Mouse (Mus musculus): Measurements from ENCODE around the gene Pira2. TPM values are rescaled to one million over a fixed set of nuclear protein-coding genes. Genes with fewer than 3 reads are reported as not detected.
"Not testable (repeated sequence)": the region's sequence is repeated elsewhere in the genome, so short reads cannot be mapped to it uniquely, and the experiment has no call there.

The Pira2 gene
- polyA plus RNA-seq (2015; fragmentation: Nextera tagmentation; extraction: Ambion mirVana): 0.10 TPM in 1 of 2 replicates, not detected in the other

GRCm38 (mm10) chr7:3844951-3845350, at the start of gene Pira2:
Gene Pira2, minus strand, starts transcription at chr7:3845051.
- H3K9me3 ChIP-seq; H3K27ac ChIP-seq (replicated peaks); H3K27me3 ChIP-seq (replicated peaks); H3K4me2 ChIP-seq; H3K36me3 ChIP-seq; H3K9ac ChIP-seq; ATAC-seq (ENCODE audit: extremely low read depth, insufficient number of reproducible peaks, low FRiP score, low TSS enrichment); H3K4me3 ChIP-seq; H3K4me1 ChIP-seq: not testable (repeated sequence)
- WGBS: no CpG with 5 or more reads among the region's 2 CpGs

DNA sequence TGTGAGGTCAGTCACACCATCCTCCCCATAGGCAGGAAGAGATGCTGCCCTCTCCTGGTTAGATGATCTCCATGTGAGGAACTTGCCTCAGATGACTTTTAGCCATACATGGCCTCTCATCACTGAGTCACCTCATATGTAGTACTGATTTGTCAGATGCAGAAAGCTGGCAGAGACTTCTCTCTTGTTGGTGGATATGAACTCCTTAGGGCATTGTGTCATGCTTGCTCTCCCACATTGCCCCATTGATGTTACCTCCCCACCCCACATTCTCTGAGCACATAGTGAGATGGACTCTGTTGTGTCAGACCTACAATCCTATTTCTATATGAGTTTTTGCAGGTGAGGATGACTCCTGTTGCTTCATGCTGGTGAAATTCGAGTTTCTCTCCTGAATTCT, 30.2 kb upstream of the Pira2 start:
- H3K27me3 ChIP-seq (replicated peaks); H3K4me1 ChIP-seq; ATAC-seq (ENCODE audit: extremely low read depth, insufficient number of reproducible peaks, low FRiP score, low TSS enrichment); H3K27ac ChIP-seq (replicated peaks); H3K9ac ChIP-seq; H3K9me3 ChIP-seq; H3K4me3 ChIP-seq; H3K4me2 ChIP-seq; H3K36me3 ChIP-seq: not testable (repeated sequence)
- WGBS: no CpG with 5 or more reads among the region's 1 CpGs

DNA sequence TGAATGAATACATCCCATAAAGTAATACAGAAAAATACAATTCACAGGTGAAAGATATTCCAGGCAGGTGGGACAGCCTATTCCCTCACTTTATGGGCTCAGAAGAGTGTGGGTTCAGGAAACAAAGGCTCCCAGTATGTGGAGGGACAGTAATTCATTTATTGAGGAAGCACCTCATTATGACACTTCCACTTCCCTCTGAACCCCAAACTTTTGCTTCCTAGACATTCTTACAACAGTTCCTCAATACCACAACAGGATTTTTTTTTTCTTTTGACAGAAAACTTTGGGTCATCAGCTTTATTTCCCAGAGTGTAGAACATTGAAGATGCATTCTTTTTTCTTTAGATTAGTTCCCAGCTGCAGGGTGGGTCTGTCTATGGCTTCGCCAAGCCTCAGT, 7.0 kb downstream of the Pira2 start:
- not testable (repeated sequence) for H3K4me2 ChIP-seq; H3K36me3 ChIP-seq; H3K27me3 ChIP-seq (replicated peaks); H3K4me3 ChIP-seq; H3K9me3 ChIP-seq; H3K4me1 ChIP-seq; H3K27ac ChIP-seq (replicated peaks); H3K9ac ChIP-seq; ATAC-seq (ENCODE audit: extremely low read depth, insufficient number of reproducible peaks, low FRiP score, low TSS enrichment)
- no CpG with 5 or more reads among the region's 1 CpGs for WGBS

DNA sequence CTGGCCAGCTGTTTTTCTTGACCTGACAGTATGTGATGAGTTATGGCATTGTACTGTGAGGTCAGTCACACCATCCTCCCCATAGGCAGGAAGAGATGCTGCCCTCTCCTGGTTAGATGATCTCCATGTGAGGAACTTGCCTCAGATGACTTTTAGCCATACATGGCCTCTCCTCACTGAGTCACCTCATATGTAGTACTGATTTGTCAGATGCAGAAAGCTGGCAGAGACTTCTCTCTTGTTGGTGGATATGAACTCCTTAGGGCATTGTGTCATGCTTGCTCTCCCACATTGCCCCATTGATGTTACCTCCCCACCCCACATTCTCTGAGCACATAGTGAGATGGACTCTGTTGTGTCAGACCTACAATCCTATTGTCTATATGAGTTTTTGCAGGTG, 14.2 kb downstream of the Pira2 start:
- not testable (repeated sequence) for ATAC-seq (ENCODE audit: extremely low read depth, insufficient number of reproducible peaks, low FRiP score, low TSS enrichment); H3K4me1 ChIP-seq; H3K4me2 ChIP-seq; H3K9me3 ChIP-seq; H3K27me3 ChIP-seq (replicated peaks); H3K9ac ChIP-seq; H3K4me3 ChIP-seq; H3K36me3 ChIP-seq; H3K27ac ChIP-seq (replicated peaks)

- not testable (repeated sequence) for H3K36me3 ChIP-seq; H3K4me3 ChIP-seq; H3K4me1 ChIP-seq; H3K27me3 ChIP-seq (replicated peaks); H3K9me3 ChIP-seq; H3K4me2 ChIP-seq; H3K27ac ChIP-seq (replicated peaks); ATAC-seq (ENCODE audit: extremely low read depth, insufficient number of reproducible peaks, low FRiP score, low TSS enrichment); H3K9ac ChIP-seq
- WGBS: 31% methylated on average over 1 of the region's 3 CpGs
Observed at GRCm38 (mm10) chr7:3825599-3825998, 19.3 kb downstream of the Pira2 start, which contains the start of gene Gm15448. Gene Gm15448, minus strand, starts transcription at chr7:3825687.

GRCm38 (mm10) chr7:3811912-3812311, 32.9 kb downstream of the Pira2 start:
- ATAC-seq (ENCODE audit: extremely low read depth, insufficient number of reproducible peaks, low FRiP score, low TSS enrichment); H3K27me3 ChIP-seq (replicated peaks): not testable (repeated sequence)

DNA sequence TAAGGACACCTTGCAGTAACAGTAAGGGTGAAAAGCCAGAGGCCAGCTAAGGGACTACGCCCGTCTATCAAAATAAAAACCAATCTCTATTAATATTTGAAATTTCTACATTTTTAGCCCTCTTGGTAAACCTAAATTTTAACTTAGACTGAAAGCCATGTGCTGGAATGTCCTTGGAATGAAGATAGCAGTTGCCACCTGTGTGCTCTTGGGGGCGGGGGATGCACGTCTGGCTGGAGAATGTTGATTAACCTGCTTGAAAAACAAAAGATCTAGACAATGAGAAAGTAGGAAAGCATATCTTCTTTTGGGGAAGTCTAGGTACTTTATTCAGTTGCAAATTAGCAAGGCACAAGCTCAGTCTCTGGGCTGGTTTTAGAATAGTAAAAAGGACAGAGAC, 41.9 kb downstream of the Pira2 start:
- ATAC-seq (ENCODE audit: extremely low read depth, insufficient number of reproducible peaks, low FRiP score, low TSS enrichment); H3K4me1 ChIP-seq; H3K9ac ChIP-seq; H3K27me3 ChIP-seq (replicated peaks); H3K27ac ChIP-seq (replicated peaks); H3K4me2 ChIP-seq; H3K36me3 ChIP-seq; H3K4me3 ChIP-seq: not testable (repeated sequence)
- H3K9me3 ChIP-seq: peaks cover 10% of the 10 kb centered on the region; the same call in 1 of the 2 replicates
- WGBS: 70% methylated on average over 4 of the region's 4 CpGs

More at GRCm38 (mm10) chr7:3811912-3812311, 32.9 kb downstream of the Pira2 start:
- H3K27ac ChIP-seq (replicated peaks); H3K9me3 ChIP-seq; H3K4me3 ChIP-seq; H3K4me1 ChIP-seq; H3K36me3 ChIP-seq; H3K4me2 ChIP-seq; H3K9ac ChIP-seq: not testable (repeated sequence)

- peaks cover 10% of the 10 kb centered on the region; the same call in 1 of the 2 replicates for H3K9me3 ChIP-seq
- H3K27me3 ChIP-seq (replicated peaks); H3K4me2 ChIP-seq; H3K4me1 ChIP-seq; H3K27ac ChIP-seq (replicated peaks); H3K9ac ChIP-seq; H3K4me3 ChIP-seq; ATAC-seq (ENCODE audit: extremely low read depth, insufficient number of reproducible peaks, low FRiP score, low TSS enrichment); H3K36me3 ChIP-seq: not testable (repeated sequence)
- WGBS: 56% methylated on average over 3 of the region's 3 CpGs
Observed at GRCm38 (mm10) chr7:3799940-3800339, 44.9 kb downstream of the Pira2 start.

- H3K4me1 ChIP-seq; H3K9me3 ChIP-seq; H3K36me3 ChIP-seq; ATAC-seq (ENCODE audit: extremely low read depth, insufficient number of reproducible peaks, low FRiP score, low TSS enrichment); H3K9ac ChIP-seq; H3K4me3 ChIP-seq; H3K4me2 ChIP-seq; H3K27me3 ChIP-seq (replicated peaks); H3K27ac ChIP-seq (replicated peaks): not testable (repeated sequence)
Observed at GRCm38 (mm10) chr7:3796286-3796685, 48.6 kb downstream of the Pira2 start.

Other genes with a start within 250 kb of the Pira2 start
- gene Oscar, start 228.9 kb downstream of the Pira2 start, polyA plus RNA-seq (2015; fragmentation: Nextera tagmentation; extraction: Ambion mirVana): 0.15 TPM in 1 of 2 replicates, not detected in the other
- 703 and 780 TPM in 2 replicates for gene Ndufa3, start 227.7 kb downstream of the Pira2 start, polyA plus RNA-seq (2015; fragmentation: Nextera tagmentation; extraction: Ambion mirVana)
- gene Tfpt, start 215.1 kb downstream of the Pira2 start, polyA plus RNA-seq (2015; fragmentation: Nextera tagmentation; extraction: Ambion mirVana): 13.5 and 15.1 TPM in 2 replicates
- gene Prpf31, start 215.1 kb downstream of the Pira2 start, polyA plus RNA-seq (2015; fragmentation: Nextera tagmentation; extraction: Ambion mirVana): 60.9 and 69.9 TPM in 2 replicates
- gene Cnot3, start 199.8 kb downstream of the Pira2 start, polyA plus RNA-seq (2015; fragmentation: Nextera tagmentation; extraction: Ambion mirVana): 31.1 and 33.3 TPM in 2 replicates
- gene Leng1, start 179.2 kb downstream of the Pira2 start, polyA plus RNA-seq (2015; fragmentation: Nextera tagmentation; extraction: Ambion mirVana): 17.0 and 18.3 TPM in 2 replicates
- 4.0 and 4.6 TPM in 2 replicates for gene Tmc4, start 167.5 kb downstream of the Pira2 start, polyA plus RNA-seq (2015; fragmentation: Nextera tagmentation; extraction: Ambion mirVana)
- gene Tsen34, start 152.2 kb downstream of the Pira2 start, polyA plus RNA-seq (2015; fragmentation: Nextera tagmentation; extraction: Ambion mirVana): 194 and 226 TPM in 2 replicates
- 35.5 and 40.7 TPM in 2 replicates for gene Mboat7, start 151.5 kb downstream of the Pira2 start, polyA plus RNA-seq (2015; fragmentation: Nextera tagmentation; extraction: Ambion mirVana)
- 844 and 931 TPM in 2 replicates for gene Rps9, start 141.1 kb downstream of the Pira2 start, polyA plus RNA-seq (2015; fragmentation: Nextera tagmentation; extraction: Ambion mirVana)
- gene Pirb, start 124.7 kb downstream of the Pira2 start, polyA plus RNA-seq (2015; fragmentation: Nextera tagmentation; extraction: Ambion mirVana): 0.27 and 0.32 TPM in 2 replicates
- gene Gm15448, start 19.4 kb downstream of the Pira2 start, polyA plus RNA-seq (2015; fragmentation: Nextera tagmentation; extraction: Ambion mirVana): not detected in 2 replicates
- not detected in 2 replicates for gene Gm14548, start 53.1 kb upstream of the Pira2 start, polyA plus RNA-seq (2015; fragmentation: Nextera tagmentation; extraction: Ambion mirVana)
- 0.08 TPM in 1 of 2 replicates, not detected in the other for gene Lilra6, start 70.5 kb upstream of the Pira2 start, polyA plus RNA-seq (2015; fragmentation: Nextera tagmentation; extraction: Ambion mirVana)
- 0.83 and 1.1 TPM in 2 replicates for gene Lair1, start 218.2 kb upstream of the Pira2 start, polyA plus RNA-seq (2015; fragmentation: Nextera tagmentation; extraction: Ambion mirVana)